Mouse (Mus musculus): Measurements from ENCODE around the gene Hhat.

DNA sequence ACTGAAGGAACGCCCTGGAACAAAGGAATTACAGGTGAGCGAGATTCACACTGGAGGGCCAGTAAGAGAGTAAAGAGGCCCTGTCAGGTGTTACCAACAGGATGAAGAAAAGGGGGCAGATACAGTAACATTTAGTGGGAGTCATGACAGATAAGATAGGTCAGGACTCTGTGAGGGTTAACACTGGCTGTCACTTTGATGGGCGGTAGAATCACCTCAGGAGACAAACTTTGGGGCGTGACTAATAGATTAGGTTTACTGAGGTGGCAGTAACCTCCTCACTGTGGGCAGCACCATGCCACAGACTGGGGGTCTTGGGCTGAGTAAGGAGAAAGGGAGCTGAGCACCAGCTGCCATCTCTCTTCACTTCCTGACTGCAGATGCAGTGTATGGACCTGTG lies 121.0 kb downstream of the Hhat start:
- no peak for TF ChIP-seq CTCF (IDR thresholded peaks at IDR 0.05; ENCODE audit: insufficient read depth, low read depth, low read length)
- TF ChIP-seq POLR2A (IDR thresholded peaks at IDR 0.05; ENCODE audit: insufficient read depth, low read depth, low read length), result no peak

Measured in olfactory bulb, adult 2 months (tissue).